Mouse (Mus musculus): ENCODE data around the gene Sugct.

DNA sequence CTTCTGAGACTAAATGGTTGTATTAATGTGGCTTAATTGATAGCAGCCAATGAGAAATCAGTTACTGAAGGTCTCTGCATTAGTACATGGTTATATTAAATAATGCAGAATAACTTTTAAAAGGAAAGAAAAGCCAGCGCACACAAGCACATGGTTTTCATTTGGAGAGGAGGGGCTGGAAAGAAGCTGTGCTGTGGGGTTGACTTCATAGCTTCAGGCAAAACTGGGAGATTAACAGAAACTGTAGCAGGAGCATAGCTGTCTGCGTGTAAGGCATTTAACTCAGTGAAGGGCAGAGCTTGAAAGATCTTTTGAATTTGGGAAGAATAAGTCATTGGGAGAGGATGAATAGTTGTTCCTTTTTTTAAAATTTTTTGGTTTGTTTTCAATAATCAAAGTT lies 668.4 kb downstream of the Sugct start:
- no peak for TF ChIP-seq POLR2A (IDR thresholded peaks at IDR 0.05; ENCODE audit: borderline replicate concordance, extremely low read depth, low read depth, low read length)
- TF ChIP-seq CTCF (IDR thresholded peaks at IDR 0.05; ENCODE audit: insufficient read depth, low read length): no peak

Data from lung, adult 2 months (tissue).